Mouse (Mus musculus): Measurements from ENCODE around the gene Tle4. TPM values are rescaled to one million over a fixed set of nuclear protein-coding genes. Genes with fewer than 3 reads are reported as not detected.

Tle4 gene
- total and polyA plus RNA-seq, 2 experiments from 2014 or later, result 3.4 to 13.8 TPM

DNA sequence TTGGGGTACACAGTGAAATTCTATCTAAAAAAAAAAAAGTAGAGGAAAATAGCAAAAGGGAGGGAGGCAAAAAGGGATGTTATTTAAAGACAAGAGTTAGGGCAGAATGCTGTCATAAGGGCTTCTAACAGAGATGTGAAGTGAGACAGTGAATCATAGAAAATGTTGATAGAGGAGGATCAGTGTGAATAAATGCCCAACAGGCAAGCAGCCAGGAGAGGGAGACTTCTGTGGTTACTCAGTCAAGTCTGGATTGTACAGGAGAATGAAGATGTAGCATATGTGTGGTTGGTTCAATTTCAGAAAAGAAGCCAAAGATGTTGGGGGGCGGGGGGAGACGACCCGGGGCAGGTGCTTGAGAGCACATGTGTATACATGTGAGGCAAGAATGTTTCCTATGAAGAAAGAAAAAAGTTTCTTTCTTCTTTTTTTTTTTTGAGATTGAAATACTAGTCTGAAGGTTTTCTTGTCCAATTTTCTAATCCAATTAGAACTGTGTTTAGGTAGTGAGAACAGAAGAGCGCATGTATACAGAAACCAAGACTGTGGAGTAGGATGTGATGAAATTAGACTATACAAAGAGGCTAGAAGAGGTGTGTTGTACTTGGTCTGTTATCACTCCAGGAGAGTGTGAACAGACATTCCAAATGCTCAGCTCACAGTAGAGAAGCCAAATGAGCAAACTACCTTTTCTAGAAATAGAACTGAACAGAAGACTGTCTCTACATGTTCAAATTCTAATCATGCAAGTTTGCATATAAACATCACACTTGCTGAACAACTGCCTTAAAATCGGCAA, 134.4 kb downstream of the Tle4 start:
- Histone ChIP-seq H3K36me3 (replicated peaks; ENCODE audit: control insufficient read depth, insufficient read depth, low read length) (peaks cover 11% of the 10 kb centered on the region; the same call in 1 of the 2 replicates), H3K9me3 (replicated peaks; ENCODE audit: control insufficient read depth, low read length) (no peaks in the 10 kb centered on the region), H3K27me3 (ENCODE audit: control insufficient read depth, insufficient read depth, low read length) (no peaks in the 10 kb centered on the region), H3K27ac (ENCODE audit: low read depth) (no peak overlapping the region), H3K4me2 (ENCODE audit: low read depth, low read length) (no peak overlapping the region), H3K4me1 (ENCODE audit: control insufficient read depth, insufficient read depth) (0 out of 2 replicates have a peak, but pooled peaks cover 5% of the 10 kb centered on the region), H3K9ac (replicated peaks; ENCODE audit: low read depth, low read length) (no peak overlapping the region), H3K4me3 (ENCODE audit: low read depth, low read length) (no peak overlapping the region)
- ATAC-seq (ENCODE audit: insufficient read depth, low read depth), result no peak
- WGBS, result 69% methylated on average over 5 of the region's 5 CpGs
- no peak for TF ChIP-seq EP300 (IDR thresholded peaks at IDR 0.05; ENCODE audit: low read depth)
- no peak for TF ChIP-seq CTCF (IDR thresholded peaks at IDR 0.05; ENCODE audit: low read depth)
- no peak for DNase-seq (ENCODE audit: low spot score)

DNA sequence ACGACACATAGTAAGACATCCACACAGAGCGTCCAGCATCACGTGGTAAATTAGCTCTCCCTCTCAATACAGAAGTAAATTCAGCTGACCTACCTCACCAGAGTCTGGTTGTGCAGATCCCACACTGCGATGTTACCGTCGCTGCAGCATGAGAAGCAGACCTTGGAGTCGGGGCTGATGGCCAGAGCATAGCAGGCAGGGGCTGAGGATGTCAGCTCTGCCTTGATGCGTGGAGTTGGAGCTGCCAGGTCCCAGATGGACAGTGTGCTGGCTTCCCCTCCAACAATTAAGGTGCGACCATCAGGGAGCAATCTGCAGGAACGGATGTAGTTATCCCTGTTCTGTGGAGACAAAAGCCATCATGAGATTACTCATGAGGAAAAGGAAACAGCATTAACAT, 144.4 kb downstream of the Tle4 start:
- Histone ChIP-seq H3K4me3 (ENCODE audit: low read depth, low read length) (no peak overlapping the region), H3K9me3 (replicated peaks; ENCODE audit: control insufficient read depth, low read length) (no peaks in the 10 kb centered on the region), H3K4me1 (ENCODE audit: control insufficient read depth, insufficient read depth) (no peaks in the 10 kb centered on the region), H3K36me3 (replicated peaks; ENCODE audit: control insufficient read depth, insufficient read depth, low read length) (peaks cover 62% of the 10 kb centered on the region), H3K9ac (replicated peaks; ENCODE audit: low read depth, low read length) (no peak overlapping the region), H3K27ac (ENCODE audit: low read depth) (no peak overlapping the region), H3K4me2 (ENCODE audit: low read depth, low read length) (no peak overlapping the region), H3K27me3 (ENCODE audit: control insufficient read depth, insufficient read depth, low read length) (no peaks in the 10 kb centered on the region)
- TF ChIP-seq CTCF (IDR thresholded peaks at IDR 0.05; ENCODE audit: low read depth) (no peak), EP300 (IDR thresholded peaks at IDR 0.05; ENCODE audit: low read depth) (no peak)
- 91% methylated on average over 10 of the region's 10 CpGs for WGBS
- DNase-seq (ENCODE audit: low spot score) (no peak), ATAC-seq (ENCODE audit: insufficient read depth, low read depth) (no peak)

DNA sequence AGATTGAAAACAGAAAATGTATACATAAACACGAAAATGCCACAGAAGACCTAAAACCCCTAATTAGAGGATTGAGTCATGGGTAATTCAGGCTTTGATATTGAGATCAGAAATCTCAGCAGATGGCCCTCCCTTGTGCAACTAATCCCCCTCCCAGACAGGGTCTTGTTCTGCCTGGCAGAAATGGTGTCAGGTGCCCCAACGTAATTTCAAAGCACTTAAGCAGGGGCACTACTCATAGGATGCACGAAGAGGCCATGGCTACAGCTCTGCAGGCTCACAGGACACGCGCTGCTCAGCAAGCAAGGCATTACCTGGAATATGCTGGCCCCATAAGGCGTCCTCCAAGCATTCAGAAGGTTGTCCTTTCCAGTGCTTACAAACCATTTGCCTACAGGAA, 146.5 kb downstream of the Tle4 start:
- Histone ChIP-seq H3K9me3 (replicated peaks; ENCODE audit: control insufficient read depth, low read length) (no peaks in the 10 kb centered on the region; the same call in 1 of the 2 replicates), H3K4me3 (ENCODE audit: low read depth, low read length) (no peak overlapping the region), H3K4me2 (ENCODE audit: low read depth, low read length) (no peak overlapping the region), H3K36me3 (replicated peaks; ENCODE audit: control insufficient read depth, insufficient read depth, low read length) (peaks cover 54% of the 10 kb centered on the region), H3K27ac (ENCODE audit: low read depth) (no peak overlapping the region), H3K9ac (replicated peaks; ENCODE audit: low read depth, low read length) (no peak overlapping the region), H3K27me3 (ENCODE audit: control insufficient read depth, insufficient read depth, low read length) (no peaks in the 10 kb centered on the region), H3K4me1 (ENCODE audit: control insufficient read depth, insufficient read depth) (no peaks in the 10 kb centered on the region)
- 90% methylated on average over 6 of the region's 6 CpGs for WGBS
- no peak for DNase-seq (ENCODE audit: low spot score)
- no peak for ATAC-seq (ENCODE audit: insufficient read depth, low read depth)
- TF ChIP-seq CTCF (IDR thresholded peaks at IDR 0.05; ENCODE audit: low read depth), result no peak
- TF ChIP-seq EP300 (IDR thresholded peaks at IDR 0.05; ENCODE audit: low read depth), result no peak

DNA sequence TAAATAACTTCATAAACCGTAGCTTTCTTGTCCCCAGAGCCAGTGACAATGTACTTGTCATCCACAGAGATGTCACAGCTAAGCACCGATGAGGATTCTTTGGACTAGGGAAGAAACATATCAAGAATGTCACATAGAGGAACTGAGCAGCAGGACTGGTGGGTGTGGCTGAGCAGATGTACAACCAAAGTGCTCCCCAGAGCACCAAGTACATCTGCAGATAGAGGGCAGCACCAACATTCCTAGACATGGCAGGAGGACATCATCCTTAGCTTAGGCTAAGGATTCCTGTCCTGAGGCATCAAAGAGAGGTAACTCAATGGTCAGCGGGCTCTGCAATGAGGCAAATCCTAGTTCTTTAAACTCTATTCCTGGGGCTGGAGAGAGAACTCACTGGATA, 148.1 kb downstream of the Tle4 start:
- Histone ChIP-seq H3K4me1 (ENCODE audit: control insufficient read depth, insufficient read depth) (no peaks in the 10 kb centered on the region), H3K36me3 (replicated peaks; ENCODE audit: control insufficient read depth, insufficient read depth, low read length) (peaks cover 47% of the 10 kb centered on the region), H3K9me3 (replicated peaks; ENCODE audit: control insufficient read depth, low read length) (no peaks in the 10 kb centered on the region; the same call in 1 of the 2 replicates), H3K9ac (replicated peaks; ENCODE audit: low read depth, low read length) (no peak overlapping the region), H3K27me3 (ENCODE audit: control insufficient read depth, insufficient read depth, low read length) (no peaks in the 10 kb centered on the region), H3K27ac (ENCODE audit: low read depth) (no peak overlapping the region), H3K4me2 (ENCODE audit: low read depth, low read length) (no peak overlapping the region), H3K4me3 (ENCODE audit: low read depth, low read length) (no peak overlapping the region)
- 83% methylated on average over 3 of the region's 3 CpGs for WGBS
- DNase-seq (ENCODE audit: low spot score) (no peak), ATAC-seq (ENCODE audit: insufficient read depth, low read depth) (no peak)
- TF ChIP-seq EP300 (IDR thresholded peaks at IDR 0.05; ENCODE audit: low read depth) (no peak), CTCF (IDR thresholded peaks at IDR 0.05; ENCODE audit: low read depth) (peak; percentile 53)

DNA sequence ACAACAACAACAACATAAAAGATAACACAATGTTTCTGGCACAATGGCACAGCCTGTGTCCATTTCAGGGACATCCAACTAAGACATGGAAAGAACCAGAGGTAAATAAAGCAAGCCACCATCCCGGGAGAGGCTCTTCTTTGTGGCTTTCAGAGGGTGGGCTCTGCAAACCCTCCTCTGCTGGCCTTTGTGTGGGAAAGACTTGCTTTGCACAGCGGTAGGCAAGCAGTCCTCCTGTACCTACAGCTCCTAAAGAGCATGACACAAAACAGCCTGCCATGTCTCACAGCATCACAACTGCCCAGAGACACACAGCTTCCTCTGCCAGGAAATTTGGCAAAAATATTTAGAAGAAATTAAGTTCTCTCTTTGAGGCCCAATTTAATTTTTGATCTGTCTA, 149.3 kb downstream of the Tle4 start:
- Histone ChIP-seq H3K4me2 (ENCODE audit: low read depth, low read length) (no peak overlapping the region), H3K27ac (ENCODE audit: low read depth) (no peak overlapping the region), H3K4me1 (ENCODE audit: control insufficient read depth, insufficient read depth) (no peaks in the 10 kb centered on the region), H3K9ac (replicated peaks; ENCODE audit: low read depth, low read length) (no peak overlapping the region), H3K4me3 (ENCODE audit: low read depth, low read length) (no peak overlapping the region), H3K36me3 (replicated peaks; ENCODE audit: control insufficient read depth, insufficient read depth, low read length) (peaks cover 37% of the 10 kb centered on the region), H3K27me3 (ENCODE audit: control insufficient read depth, insufficient read depth, low read length) (no peaks in the 10 kb centered on the region), H3K9me3 (replicated peaks; ENCODE audit: control insufficient read depth, low read length) (no peaks in the 10 kb centered on the region; the same call in 1 of the 2 replicates)
- TF ChIP-seq CTCF (IDR thresholded peaks at IDR 0.05; ENCODE audit: low read depth) (no peak), EP300 (IDR thresholded peaks at IDR 0.05; ENCODE audit: low read depth) (no peak)
- WGBS, result 82% methylated on average over 2 of the region's 2 CpGs
- ATAC-seq (ENCODE audit: insufficient read depth, low read depth) (no peak), DNase-seq (ENCODE audit: low spot score) (no peak)

All from heart, postnatal 0 days (tissue).